Mouse (Mus musculus): Measurements from ENCODE around the gene Slc25a34. TPM values are rescaled to one million over a fixed set of nuclear protein-coding genes. Genes with fewer than 3 reads are reported as not detected.

The Slc25a34 gene
- polyA plus RNA-seq (2012; rRNA removed): 2.3 and 3.9 TPM in 2 replicates

DNA sequence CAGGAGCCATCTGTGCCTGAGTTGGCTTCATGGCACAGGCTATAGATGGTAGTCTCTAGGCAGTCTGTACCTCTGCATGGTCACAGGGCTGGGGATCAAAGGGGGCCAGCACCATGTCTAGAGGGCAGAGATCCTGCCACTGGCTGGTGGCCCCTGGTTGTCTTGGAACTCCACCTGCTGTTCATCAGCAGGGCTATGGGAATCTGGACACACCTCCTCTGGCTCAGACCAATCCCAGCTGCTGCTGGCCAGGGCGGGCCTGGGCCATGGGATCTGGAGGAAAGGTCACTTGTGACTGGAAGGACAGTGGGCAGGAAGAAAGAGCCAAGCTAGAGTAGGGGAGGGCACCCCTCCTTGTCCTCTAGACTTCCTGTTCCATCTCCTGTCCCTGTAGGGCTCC, at the start of gene Slc25a34:
Gene Slc25a34, minus strand, starts transcription at position 156 of the 400 bp plus-strand sequence.
- WGBS: 20% methylated on average over 1 of the region's 1 CpGs
- peaks cover 8% of the 10 kb centered on the region for H3K4me1 ChIP-seq (ENCODE audit: control insufficient read depth, insufficient read depth, low read length)
- H3K4me3 ChIP-seq (replicated peaks; ENCODE audit: extremely low read depth, low read depth, low read length): no peak within 1 kb of the TSS
- TF ChIP-seq POLR2A (IDR thresholded peaks at IDR 0.05; ENCODE audit: borderline replicate concordance, extremely low read depth, low read depth, low read length) (no peak), CTCF (IDR thresholded peaks at IDR 0.05; ENCODE audit: insufficient read depth, low read length) (no peak)
- peak; percentile 31 for DNase-seq

DNA sequence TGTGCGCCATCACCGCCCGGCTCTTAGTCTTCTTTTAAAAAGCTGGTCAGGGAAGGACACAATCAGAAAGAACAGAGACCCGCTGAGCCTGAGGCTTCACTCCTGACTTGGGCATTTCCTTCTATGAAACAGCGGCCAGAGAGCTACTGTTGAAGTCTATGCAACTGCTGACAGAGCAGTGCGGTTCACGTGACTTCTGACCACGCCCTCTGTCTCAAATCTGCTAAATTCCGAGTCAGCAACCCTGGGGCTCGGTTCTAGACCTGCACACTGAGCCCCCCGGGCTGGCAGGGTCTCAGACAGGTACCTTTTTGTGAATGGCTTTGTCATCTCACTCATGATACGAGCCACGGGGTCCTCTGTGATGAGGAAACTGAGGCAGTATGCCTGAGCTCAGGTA, 48.7 kb upstream of the Slc25a34 start:
- no peaks in the 10 kb centered on the region; the same call in 1 of the 2 replicates for H3K4me1 ChIP-seq (ENCODE audit: control insufficient read depth, insufficient read depth, low read length)
- DNase-seq: no peak
- H3K4me3 ChIP-seq (replicated peaks; ENCODE audit: extremely low read depth, low read depth, low read length): no peak overlapping the region
- 71% methylated on average over 13 of the region's 13 CpGs for WGBS
- TF ChIP-seq POLR2A (IDR thresholded peaks at IDR 0.05; ENCODE audit: borderline replicate concordance, extremely low read depth, low read depth, low read length) (no peak), CTCF (IDR thresholded peaks at IDR 0.05; ENCODE audit: insufficient read depth, low read length) (no peak)

DNA sequence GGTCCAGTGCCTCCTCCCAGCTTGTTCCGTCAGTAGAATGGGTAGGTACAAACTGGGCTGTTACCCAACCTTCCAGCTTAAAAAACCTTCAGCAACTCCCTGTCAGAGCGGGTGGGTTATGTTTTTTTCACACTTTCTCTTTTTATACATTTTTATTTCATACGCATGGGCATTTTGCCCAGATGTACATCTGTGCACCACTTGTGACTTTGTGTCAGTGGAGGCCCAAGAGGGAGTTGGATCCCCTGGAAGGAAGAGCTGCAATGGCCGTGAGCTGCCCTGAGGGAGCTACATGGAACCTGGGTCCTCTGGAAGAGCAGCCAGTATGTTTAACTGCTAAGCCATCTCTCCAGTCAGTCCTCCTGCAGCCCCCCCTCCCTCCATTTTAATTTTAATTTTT, 47.8 kb upstream of the Slc25a34 start:
- 79% methylated on average over 4 of the region's 4 CpGs for WGBS
- no peak overlapping the region for H3K4me3 ChIP-seq (replicated peaks; ENCODE audit: extremely low read depth, low read depth, low read length)
- no peak for TF ChIP-seq CTCF (IDR thresholded peaks at IDR 0.05; ENCODE audit: insufficient read depth, low read length)
- no peak for DNase-seq
- H3K4me1 ChIP-seq (ENCODE audit: control insufficient read depth, insufficient read depth, low read length): no peaks in the 10 kb centered on the region; the same call in 1 of the 2 replicates

DNA sequence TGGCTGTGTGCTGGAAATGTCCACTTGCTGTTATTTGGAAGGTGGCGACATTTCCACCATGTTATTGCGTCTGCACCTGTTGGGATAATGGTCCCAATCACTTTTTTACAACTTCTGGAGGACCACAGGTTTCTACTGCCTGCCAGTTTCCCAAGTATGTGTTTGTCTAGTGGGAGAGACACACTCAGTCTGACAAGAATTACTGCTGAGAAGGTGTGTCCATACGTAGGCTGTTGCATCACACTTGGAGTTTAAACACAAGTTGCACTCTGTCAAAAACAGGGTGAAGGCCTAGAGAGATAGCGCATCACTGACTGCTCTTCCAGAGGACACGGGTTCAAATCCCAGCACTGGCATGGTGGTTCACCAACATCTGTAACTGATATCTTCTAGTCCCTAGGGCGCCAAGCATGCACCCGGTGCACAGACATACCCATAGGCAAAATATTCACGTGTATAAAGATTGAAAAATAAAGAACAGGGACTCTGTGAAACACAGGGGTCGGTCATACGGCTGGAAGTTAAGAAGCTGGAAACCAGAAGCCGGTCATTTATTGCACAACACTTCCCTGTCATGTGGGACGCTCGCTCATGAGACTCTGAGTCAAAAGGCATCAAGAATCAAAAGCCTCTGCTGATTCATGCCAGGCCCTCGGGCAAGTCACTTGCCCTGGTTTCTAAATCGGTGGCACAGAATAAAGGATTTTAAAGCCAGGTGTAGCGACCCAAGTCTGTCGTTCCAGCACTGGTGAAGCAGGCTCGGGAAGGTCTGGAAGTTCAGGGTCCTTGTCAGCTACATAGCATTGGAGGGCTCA, 46.5 kb upstream of the Slc25a34 start:
- DNase-seq: peak; percentile 46
- no peaks in the 10 kb centered on the region for H3K4me1 ChIP-seq (ENCODE audit: control insufficient read depth, insufficient read depth, low read length)
- H3K4me3 ChIP-seq (replicated peaks; ENCODE audit: extremely low read depth, low read depth, low read length): no peak overlapping the region
- TF ChIP-seq CTCF (IDR thresholded peaks at IDR 0.05; ENCODE audit: insufficient read depth, low read length): no peak
- TF ChIP-seq POLR2A (IDR thresholded peaks at IDR 0.05; ENCODE audit: borderline replicate concordance, extremely low read depth, low read depth, low read length): no peak
- WGBS: 65% methylated on average over 18 of the region's 18 CpGs

DNA sequence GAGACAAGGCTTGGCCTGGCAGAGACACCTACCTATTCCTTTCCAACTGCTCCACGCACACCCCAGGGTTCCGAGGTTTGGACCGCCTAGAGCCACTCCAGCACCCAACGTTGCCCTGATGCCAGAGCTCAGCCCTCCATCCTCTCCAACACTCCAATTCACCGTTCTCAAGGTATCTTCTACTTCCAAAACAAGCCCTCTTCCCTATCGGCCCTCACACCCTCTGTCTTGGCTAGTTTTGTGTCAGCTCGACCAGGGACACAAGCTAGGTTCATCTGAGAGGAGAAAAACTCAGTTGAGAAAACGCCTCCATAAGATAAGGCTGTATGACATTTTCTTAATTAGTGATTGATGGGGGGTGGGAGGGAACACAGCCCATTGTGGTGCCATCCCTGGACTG, 41.2 kb upstream of the Slc25a34 start, which contains the start of gene Plekhm2:
Gene Plekhm2, minus strand, starts transcription at position 101 of the 400 bp plus-strand sequence.
- TF ChIP-seq POLR2A (IDR thresholded peaks at IDR 0.05; ENCODE audit: borderline replicate concordance, extremely low read depth, low read depth, low read length) (no peak), CTCF (IDR thresholded peaks at IDR 0.05; ENCODE audit: insufficient read depth, low read length) (no peak)
- H3K4me1 ChIP-seq (ENCODE audit: control insufficient read depth, insufficient read depth, low read length): peaks cover 6% of the 10 kb centered on the region
- no peak for DNase-seq
- H3K4me3 ChIP-seq (replicated peaks; ENCODE audit: extremely low read depth, low read depth, low read length): peak within 1 kb of the TSS; percentile 61
- 74% methylated on average over 8 of the region's 8 CpGs for WGBS

DNA sequence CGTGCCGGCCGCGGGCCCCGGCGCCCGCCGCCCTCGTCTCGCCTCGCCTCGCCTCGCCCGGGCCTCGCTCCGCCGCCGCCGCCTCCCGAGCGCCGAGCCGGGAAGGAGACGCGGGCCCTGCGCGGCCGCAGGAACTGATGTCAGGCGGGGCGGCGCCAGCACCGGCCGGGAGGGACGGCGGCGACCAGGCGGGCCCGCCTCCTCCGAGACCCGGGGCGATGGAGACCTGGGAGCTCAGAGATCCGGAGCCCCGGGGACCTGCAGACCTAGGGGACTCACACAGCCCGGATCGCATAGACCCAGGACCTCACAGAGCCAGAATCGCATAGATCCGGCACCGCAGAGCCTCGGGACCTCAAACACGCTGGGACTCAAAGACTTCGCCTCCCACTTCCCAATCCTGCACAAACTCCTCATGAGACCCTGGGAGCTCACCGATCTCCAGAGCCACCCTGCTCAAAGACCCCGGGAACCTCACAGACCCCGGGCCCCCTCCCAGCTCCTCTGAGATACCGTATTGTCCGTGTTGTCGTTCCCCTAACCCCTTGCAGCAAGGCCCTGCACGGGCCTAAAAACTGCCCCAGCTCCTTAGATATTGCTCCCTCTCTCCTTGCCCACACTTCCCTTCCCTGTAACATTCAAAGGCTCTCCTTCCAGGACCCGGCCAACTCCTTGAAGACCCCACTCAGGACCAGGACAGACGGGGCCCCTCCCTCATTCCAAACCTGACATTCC, 40.6 kb upstream of the Slc25a34 start:
- peak overlapping the region; percentile 61 for H3K4me3 ChIP-seq (replicated peaks; ENCODE audit: extremely low read depth, low read depth, low read length)
- H3K4me1 ChIP-seq (ENCODE audit: control insufficient read depth, insufficient read depth, low read length): peaks cover 6% of the 10 kb centered on the region
- DNase-seq: peak; percentile 76
- TF ChIP-seq POLR2A (IDR thresholded peaks at IDR 0.05; ENCODE audit: borderline replicate concordance, extremely low read depth, low read depth, low read length) (peak; percentile 57; the same call in 1 of the 2 replicates), CTCF (IDR thresholded peaks at IDR 0.05; ENCODE audit: insufficient read depth, low read length) (no peak)
- under 1% methylated on average over 60 of the region's 60 CpGs for WGBS

DNA sequence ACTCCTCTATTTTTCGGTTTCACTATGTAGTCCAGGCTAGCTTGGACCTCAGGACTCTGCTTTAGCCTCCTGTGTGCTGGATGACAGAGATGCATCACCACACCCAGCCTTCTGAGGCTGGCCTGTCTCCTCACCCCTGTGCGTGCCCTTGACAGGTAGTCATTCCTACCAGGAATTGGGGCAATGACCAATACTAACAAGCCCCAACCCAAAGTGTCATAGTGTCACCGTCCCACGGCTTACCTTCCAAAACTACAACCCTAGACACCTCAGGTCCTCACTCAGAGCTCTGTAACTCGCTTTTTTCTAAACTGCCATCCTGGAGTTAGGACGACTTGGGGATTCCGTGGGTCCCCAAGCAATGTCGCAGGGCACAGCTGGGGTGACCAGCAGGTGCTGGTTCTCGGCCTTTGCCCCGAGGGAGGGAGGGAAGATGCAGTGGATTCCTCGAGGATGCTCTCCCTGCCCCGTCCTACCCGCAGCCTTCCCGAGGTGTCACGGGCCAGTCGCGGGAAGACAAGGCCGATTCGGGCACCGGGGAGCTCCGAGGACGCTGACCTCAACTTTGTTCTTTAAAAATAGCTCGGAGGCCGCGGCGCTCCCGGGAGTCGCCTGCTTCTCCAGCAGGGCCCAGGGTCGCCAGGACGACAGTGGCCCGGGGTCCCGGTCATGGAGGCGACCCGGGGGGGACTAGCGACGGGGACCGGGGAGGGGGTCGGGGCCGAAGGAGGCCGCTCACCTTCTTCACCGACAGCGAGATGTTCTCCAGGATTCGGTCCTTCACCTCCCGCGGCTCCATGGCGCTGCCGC, 39.7 kb upstream of the Slc25a34 start:
- Histone ChIP-seq H3K4me1 (ENCODE audit: control insufficient read depth, insufficient read depth, low read length) (peaks cover 6% of the 10 kb centered on the region), H3K4me3 (replicated peaks; ENCODE audit: extremely low read depth, low read depth, low read length) (peak overlapping the region; percentile 61)
- 1% methylated on average over 47 of the region's 47 CpGs for WGBS
- DNase-seq: peak; percentile 50
- no peak for TF ChIP-seq CTCF (IDR thresholded peaks at IDR 0.05; ENCODE audit: insufficient read depth, low read length)
- TF ChIP-seq POLR2A (IDR thresholded peaks at IDR 0.05; ENCODE audit: borderline replicate concordance, extremely low read depth, low read depth, low read length): no peak

DNA sequence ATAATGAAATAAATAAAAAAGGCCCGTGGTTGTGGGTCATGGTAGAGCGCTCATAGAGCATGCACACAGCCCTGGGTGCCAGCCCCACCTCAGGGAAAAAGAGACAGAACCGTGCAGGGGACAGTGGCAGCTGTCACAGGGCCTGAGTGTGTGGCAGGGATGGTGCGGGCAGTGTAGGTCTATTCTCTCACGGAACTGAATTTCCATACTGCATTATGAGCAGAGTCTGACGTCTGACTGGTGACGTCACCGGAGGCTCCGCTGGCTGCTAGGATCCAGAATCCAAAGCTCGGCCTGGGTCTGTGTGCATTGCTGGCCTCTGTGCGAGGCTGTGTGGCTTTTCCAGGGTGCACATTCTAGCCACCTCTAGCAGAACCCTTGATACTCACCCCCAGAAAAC, 37.3 kb upstream of the Slc25a34 start:
- H3K4me3 ChIP-seq (replicated peaks; ENCODE audit: extremely low read depth, low read depth, low read length): no peak overlapping the region
- WGBS: 94% methylated on average over 11 of the region's 11 CpGs
- TF ChIP-seq CTCF (IDR thresholded peaks at IDR 0.05; ENCODE audit: insufficient read depth, low read length) (no peak), POLR2A (IDR thresholded peaks at IDR 0.05; ENCODE audit: borderline replicate concordance, extremely low read depth, low read depth, low read length) (no peak)
- peaks cover 6% of the 10 kb centered on the region for H3K4me1 ChIP-seq (ENCODE audit: control insufficient read depth, insufficient read depth, low read length)
- DNase-seq: no peak

DNA sequence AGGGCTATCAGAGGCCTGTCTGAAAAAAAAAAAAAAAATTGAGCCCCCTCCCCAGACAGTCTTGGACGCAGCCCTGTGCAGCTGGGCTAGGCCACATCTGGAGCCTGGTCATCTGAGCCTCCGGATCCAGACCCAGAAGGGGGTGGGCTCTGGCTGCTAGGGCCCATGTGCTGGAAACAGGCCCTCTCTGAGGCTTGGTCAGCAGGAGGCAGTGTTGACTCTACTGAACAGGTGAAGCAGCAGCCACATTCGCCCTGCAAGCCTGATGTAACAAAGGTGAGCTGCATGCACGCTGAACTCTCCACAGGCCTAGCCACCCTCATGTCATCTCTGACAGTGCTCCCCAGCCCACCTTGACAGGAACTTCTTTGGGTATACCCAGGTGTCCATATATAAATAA, 36.1 kb upstream of the Slc25a34 start:
- H3K4me1 ChIP-seq (ENCODE audit: control insufficient read depth, insufficient read depth, low read length): peaks cover 6% of the 10 kb centered on the region
- no peak for DNase-seq
- TF ChIP-seq POLR2A (IDR thresholded peaks at IDR 0.05; ENCODE audit: borderline replicate concordance, extremely low read depth, low read depth, low read length) (no peak), CTCF (IDR thresholded peaks at IDR 0.05; ENCODE audit: insufficient read depth, low read length) (peak; percentile 27; the same call in 1 of the 2 replicates)
- WGBS: 69% methylated on average over 4 of the region's 4 CpGs
- no peak overlapping the region for H3K4me3 ChIP-seq (replicated peaks; ENCODE audit: extremely low read depth, low read depth, low read length)
